Mouse (Mus musculus): ENCODE data around the gene Lao1. TPM values are rescaled to one million over a fixed set of nuclear protein-coding genes. Genes with fewer than 3 reads are reported as not detected.
"Not testable (repeated sequence)": the region's sequence is repeated elsewhere in the genome, so short reads cannot be mapped to it uniquely, and the experiment has no call there.

Lao1 gene
- total RNA-seq (2022): under 1 TPM in 3 of 4 experiments, not detected in 1; 0.09 to 0.19 (median 0.17) TPM

GRCm38 (mm10) chr4:118961141-118961628 is at the start of gene Lao1:
TSS of gene Lao1 (plus strand) at chr4:118961578.
- DNase-seq (ENCODE audit: low spot score): peak; percentile 57

- not testable (repeated sequence) for DNase-seq (ENCODE audit: low spot score)
Observed at GRCm38 (mm10) chr4:118917365-118917764, 44.0 kb upstream of the Lao1 start, which contains the start of gene Olfr1329. TSS of gene Olfr1329 (minus strand) at chr4:118917465.

DNA sequence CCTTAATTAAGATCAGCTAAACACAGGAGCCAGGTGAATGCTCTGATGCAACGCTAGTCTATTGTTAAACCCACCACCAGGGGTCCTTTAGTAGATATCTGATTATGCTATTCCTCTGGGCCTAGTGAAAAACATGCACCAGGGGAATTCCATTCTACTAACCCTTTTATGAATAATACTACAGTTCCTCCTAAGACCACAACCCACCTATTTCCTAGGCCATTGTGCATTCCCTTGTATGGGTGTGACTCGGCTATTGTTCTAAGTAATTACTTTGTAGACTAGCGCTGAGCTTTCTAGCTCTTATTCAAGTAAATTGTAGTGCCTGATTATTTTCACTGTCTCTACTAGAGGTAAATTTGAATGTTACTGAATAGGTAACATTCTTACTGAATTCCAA is 30.1 kb upstream of the Lao1 start:
- not testable (repeated sequence) for DNase-seq (ENCODE audit: low spot score)

- no peak for DNase-seq (ENCODE audit: low spot score)
Observed at GRCm38 (mm10) chr4:118938512-118938911, 22.9 kb upstream of the Lao1 start, which contains the start of gene Olfr1328. TSS of gene Olfr1328 (minus strand) at chr4:118938612.

GRCm38 (mm10) chr4:118958812-118959211 is 2.6 kb upstream of the Lao1 start:
- DNase-seq (ENCODE audit: low spot score): no peak

DNA sequence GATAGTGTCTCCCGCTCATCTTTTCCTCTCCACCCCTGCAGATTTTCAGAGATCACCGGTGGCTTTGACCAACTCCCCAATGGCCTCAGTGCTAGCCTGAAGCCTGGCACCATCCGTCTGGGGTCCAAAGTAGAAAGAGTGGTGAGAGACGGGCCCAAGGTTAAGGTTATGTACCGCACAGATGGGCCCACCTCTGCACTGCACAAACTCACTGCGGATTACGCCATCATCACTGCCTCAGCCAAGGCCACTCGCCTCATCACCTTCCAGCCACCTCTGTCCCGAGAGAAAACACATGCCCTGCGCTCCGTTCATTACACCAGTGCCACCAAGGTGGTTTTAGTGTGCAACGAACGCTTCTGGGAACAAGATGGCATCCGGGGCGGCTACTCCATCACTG is 6.3 kb downstream of the Lao1 start:
- no peak for DNase-seq (ENCODE audit: low spot score)

- DNase-seq (ENCODE audit: low spot score): no peak
Observed at GRCm38 (mm10) chr4:118973281-118973680, 11.9 kb downstream of the Lao1 start.

DNA sequence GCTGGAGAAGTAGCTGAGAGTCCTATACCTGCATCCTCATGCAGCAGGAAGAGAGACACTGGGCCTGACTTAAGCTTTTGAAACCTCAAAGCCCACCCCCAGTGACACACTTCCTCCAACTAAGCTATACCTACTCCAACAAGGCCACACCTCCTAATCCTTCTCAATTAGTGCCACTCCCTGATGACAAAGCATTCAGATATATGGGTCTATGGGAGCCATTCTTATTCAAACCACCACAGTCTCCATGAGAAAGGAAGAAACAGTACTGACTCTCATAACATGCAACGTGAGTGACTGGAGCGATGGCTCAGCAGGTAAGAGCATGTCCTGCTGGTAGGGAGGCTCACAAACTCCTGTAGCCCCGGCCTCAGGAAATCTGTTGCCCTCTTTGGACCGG is 23.9 kb downstream of the Lao1 start:
- no peak for DNase-seq (ENCODE audit: low spot score)

DNA sequence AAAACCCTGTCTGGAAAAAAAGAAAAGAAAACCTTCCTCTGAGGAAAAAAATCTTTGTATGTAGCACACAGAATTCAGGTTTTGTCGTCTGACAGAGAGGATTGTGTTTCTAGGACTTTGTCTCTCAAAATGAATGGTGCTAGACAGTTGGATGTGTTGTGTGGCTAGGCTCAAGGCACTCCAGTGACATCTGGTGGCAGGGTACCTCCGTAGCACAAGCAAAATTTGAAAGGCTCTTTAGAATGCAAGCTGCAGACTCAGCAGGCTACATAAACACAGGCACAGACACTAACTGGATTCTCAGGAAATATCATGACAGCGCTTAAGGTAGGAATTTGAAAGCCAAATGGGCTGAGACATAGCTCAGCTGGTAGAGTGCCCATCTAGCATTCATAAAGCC is 27.2 kb downstream of the Lao1 start:
- peak; percentile 25 for DNase-seq (ENCODE audit: low spot score)

DNA sequence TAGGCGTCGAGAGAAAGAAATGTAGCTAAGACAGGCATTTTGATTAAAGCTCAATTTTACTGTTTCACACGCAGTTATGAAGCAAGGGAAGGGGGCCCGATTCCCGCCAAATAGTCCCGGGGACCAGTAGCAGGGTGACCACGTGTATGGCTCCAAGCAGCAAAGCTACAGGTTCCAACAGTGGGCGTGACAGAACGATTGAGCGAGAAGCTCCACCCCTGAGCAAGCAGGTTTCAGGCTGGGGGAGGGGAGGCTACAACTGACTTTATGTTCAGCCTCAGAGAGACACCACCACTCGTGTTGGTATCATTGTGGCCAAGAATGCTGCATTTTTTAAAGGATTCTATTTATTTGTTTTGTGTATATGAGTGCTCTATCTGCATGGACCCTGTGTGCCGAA is 28.0 kb downstream of the Lao1 start:
- no peak for DNase-seq (ENCODE audit: low spot score)

- DNase-seq (ENCODE audit: low spot score): no peak
Observed at GRCm38 (mm10) chr4:118991797-118992196, 30.4 kb downstream of the Lao1 start.

- DNase-seq (ENCODE audit: low spot score): no peak
Observed at GRCm38 (mm10) chr4:118997127-118997542, 35.8 kb downstream of the Lao1 start.

DNA sequence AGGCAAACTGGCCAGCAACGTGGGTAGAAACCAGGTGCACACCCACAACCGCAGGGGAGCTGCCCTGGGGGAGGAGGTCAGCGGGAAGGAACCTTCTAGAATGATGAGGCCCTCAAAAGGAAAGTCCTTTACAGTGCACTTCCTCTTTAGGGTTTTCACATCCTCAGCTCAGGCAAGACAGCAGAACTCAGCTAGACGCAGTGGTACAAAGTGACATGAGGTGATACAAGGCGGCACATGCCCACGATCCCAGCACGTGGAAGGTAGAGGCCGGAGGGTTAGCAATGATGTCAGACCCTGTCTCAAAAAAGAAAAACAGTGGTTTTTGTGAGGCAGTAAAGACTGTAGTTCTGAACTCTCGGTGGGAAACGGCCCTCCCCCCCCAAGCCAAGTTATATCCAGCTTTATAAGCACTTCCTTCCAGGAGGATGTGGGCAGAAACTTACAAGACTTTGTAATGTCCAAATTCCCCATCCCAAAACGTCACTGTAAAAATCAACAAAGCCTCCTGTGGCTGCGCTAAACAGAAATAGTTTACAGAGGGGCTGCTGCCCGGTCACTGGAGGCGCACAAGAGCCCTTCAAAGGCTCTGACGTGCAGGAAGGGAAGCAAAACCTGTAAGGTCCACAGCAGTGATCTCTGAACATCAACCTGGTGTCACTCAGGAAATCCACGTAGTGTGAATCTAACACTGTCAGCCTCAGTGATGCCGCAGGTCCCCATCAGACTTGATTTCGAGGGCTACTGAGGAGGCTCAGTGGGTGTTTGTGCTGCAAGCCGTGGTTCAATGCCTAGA is 38.5 kb downstream of the Lao1 start:
- DNase-seq (ENCODE audit: low spot score): no peak

GRCm38 (mm10) chr4:119001696-119002095 is 40.3 kb downstream of the Lao1 start:
- DNase-seq (ENCODE audit: low spot score): no peak

DNA sequence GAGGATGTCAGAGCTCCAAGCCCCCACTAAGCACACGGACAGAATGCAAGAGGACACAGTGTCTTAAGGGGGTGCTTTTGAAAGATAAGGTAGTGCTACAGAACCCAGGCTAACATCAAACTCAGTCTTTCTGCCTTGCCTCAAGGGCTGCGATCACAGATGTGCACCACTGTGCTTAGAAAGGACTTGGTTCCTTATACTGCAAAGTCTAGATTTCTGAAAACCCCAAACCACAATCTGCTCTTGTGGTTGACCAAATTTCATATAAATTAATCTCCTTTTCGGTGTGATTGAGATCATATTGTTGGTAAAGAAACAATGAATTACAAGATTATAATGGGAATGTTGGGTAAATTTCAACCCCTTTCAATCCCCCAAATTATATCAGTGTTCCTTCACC is 41.1 kb downstream of the Lao1 start:
- no peak for DNase-seq (ENCODE audit: low spot score)

- DNase-seq (ENCODE audit: low spot score): no peak
Observed at GRCm38 (mm10) chr4:119004178-119004577, 42.8 kb downstream of the Lao1 start.

DNA sequence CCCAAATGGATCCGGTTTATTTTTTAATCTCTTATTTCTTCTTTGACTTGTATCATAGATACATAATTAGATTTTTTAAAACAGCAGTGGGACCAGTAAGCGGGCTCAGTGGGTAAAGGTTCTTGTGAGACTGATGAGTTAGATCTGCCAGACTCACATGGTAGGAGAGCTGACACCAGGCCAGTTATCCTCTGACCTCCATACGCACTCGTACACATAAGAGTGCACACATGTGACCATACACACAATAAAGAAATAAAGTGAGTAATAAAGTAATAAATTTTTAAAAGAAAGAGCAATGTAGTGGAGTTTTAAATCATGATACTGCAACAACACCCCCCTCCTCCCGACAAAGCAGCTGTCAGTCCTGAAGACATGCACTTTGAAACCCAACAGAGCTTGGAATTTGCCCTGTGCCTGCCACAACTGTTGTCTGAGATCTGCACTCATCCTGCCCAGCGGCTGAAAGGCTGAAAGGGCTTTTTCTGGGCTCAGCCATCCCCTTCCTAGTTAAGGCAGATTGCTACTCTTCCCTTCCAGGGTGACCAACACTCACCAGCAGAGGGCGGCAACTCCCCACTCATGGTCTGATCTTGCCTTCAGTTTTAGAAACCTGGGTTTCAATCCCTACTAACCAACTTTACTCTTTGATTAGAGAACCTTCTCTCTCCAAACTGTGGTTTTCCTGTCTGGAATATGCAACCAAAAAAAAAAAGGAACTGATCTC is 43.4 kb downstream of the Lao1 start:
- DNase-seq (ENCODE audit: low spot score): peak; percentile 82

- no peak for DNase-seq (ENCODE audit: low spot score)
Observed at GRCm38 (mm10) chr4:119007602-119008001, 46.2 kb downstream of the Lao1 start.

GRCm38 (mm10) chr4:119008476-119008875 is 47.1 kb downstream of the Lao1 start:
- no peak for DNase-seq (ENCODE audit: low spot score)

DNA sequence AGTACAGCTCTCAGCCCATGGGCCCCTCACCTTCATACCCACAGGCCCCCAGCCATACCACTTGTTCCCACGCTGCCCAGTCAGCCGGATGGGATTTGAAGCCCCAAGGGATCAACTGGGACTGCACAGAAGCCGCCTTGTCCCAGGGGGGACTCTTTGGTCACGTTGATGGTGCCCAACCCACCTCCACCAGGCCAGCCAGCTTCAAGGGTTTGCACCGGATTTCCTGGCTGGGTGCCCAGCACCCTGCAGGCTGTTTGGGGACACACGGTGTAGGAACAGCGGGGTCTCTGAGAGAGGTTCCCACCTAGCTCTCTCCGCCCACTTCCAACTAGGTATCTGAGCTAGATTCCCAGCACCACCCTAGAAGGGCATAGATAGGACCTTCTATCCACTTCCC is 48.4 kb downstream of the Lao1 start:
- DNase-seq (ENCODE audit: low spot score): no peak

DNA sequence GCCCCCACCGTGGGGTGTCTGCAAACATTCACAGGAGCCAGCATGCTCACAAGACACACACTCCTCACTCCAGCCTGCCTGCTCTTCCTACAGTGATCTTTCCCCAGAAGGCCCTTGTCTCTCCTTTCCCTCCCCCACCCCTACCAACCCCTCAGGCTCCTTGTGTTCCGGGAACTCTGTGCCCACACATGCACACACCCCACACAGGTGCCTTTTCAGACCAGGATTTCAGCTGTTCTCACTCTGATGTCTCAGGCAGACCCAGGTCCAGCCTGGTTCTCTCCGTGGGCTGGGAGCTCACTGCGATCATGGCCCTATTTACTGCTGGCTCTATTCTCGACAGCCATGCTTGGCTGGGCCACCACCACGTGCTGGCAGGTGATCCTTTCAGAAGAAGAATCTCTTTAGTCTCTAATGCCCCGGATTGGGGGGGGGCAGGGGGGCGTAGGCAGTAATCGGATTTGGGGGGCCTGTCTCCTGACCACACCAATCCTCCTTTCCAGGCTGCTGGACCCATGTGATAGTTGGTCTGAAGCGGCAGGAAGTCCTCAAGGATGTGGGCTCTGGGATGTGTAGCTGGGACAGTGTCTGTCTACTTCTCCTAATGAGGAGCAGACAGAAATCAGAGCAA is 49.8 kb downstream of the Lao1 start:
- DNase-seq (ENCODE audit: low spot score): no peak

GRCm38 (mm10) chr4:119013031-119013430 is 51.7 kb downstream of the Lao1 start:
- DNase-seq (ENCODE audit: low spot score): no peak

Data from heart, adult 8-10 months (tissue).